In genomic region chr8:105225272-105225593, GRCm38 (mm10) we compare ENCODE assay signal across 8 mouse cellular contexts. TPM values are rescaled to one million over a fixed set of nuclear protein-coding genes. Genes with fewer than 3 reads are reported as not detected.
DNase-seq lines count a peak whose midpoint lies in the region; ATAC-seq and TF ChIP-seq lines count a peak whose summit lies in the region.

No protein-coding gene starts in this region.

- no peak for DNase-seq in heart, postnatal 4 days
- no peak for DNase-seq in MEL (ENCODE audit: low read depth, low spot score)
- DNase-seq in midbrain, embryonic 10.5 days (ENCODE audit: low spot score), result no peak
- no peak for DNase-seq in cerebellum, postnatal 4 days (ENCODE audit: low spot score in 2 of 2)
- DNase-seq in layer of hippocampus, adult 9-11 months, result no peak
- DNase-seq in thymus, postnatal 4 days, result no peak

- under 1% methylated on average over 27 of the region's 27 CpGs for WGBS in heart, embryonic 15.5 days
- under 1% methylated on average over 26 of the region's 27 CpGs for WGBS in hindbrain, embryonic 12.5 days
- under 1% methylated on average over 27 of the region's 27 CpGs for WGBS in midbrain, embryonic 10.5 days

- peak overlapping the region; percentile 99 for H3K9ac ChIP-seq in heart, embryonic 15.5 days
- peak overlapping the region; percentile 86 for H3K9ac ChIP-seq in MEL (ENCODE audit: control insufficient read depth, low read depth, low read length, poor library complexity, severe bottlenecking)
- H3K9ac ChIP-seq in hindbrain, embryonic 12.5 days, result peak overlapping the region; percentile 89

- no peak for TF ChIP-seq CTCF in MEL (IDR thresholded peaks at IDR 0.05 in 2 of 3, conservative IDR thresholded peaks at IDR 0.05 in 1 of 3; ENCODE audit: control insufficient read depth in 1 of 3, insufficient read depth in 1 of 3, low read depth in 2 of 3, low read length in 3 of 3, poor library complexity in 1 of 3, severe bottlenecking in 1 of 3)

- no peak for TF ChIP-seq RAD21 in MEL (IDR thresholded peaks at IDR 0.05; ENCODE audit: low read depth, low read length)

- no peak for TF ChIP-seq POLR2A in MEL (IDR thresholded peaks at IDR 0.05; ENCODE audit: control insufficient read depth in 1 of 2, insufficient read depth in 1 of 2, low read depth in 1 of 2, low read length in 2 of 2, poor library complexity in 1 of 2)

- H3K4me2 ChIP-seq in heart, embryonic 15.5 days, result peak overlapping the region; percentile 69
- peak overlapping the region; percentile 74 for H3K4me2 ChIP-seq in hindbrain, embryonic 12.5 days (replicated peaks)

- peaks cover 21% of the 10 kb centered on the region for H3K79me2 ChIP-seq in MEL (ENCODE audit: control insufficient read depth, insufficient read depth, low read length, poor library complexity)

- peak overlapping the region; percentile 89 for H3K27ac ChIP-seq in heart, embryonic 15.5 days
- H3K27ac ChIP-seq in MEL (ENCODE audit: control insufficient read depth, low read depth, low read length), result peak overlapping the region; percentile 20
- H3K27ac ChIP-seq in hindbrain, embryonic 12.5 days, result peak overlapping the region; percentile 64
- H3K27ac ChIP-seq in midbrain, embryonic 10.5 days (replicated peaks), result peak overlapping the region; percentile 81

- no peaks in the 10 kb centered on the region for H3K9me3 ChIP-seq in heart, embryonic 15.5 days (replicated peaks)
- no peaks in the 10 kb centered on the region for H3K9me3 ChIP-seq in MEL (replicated peaks; ENCODE audit: insufficient read depth, low read length)
- no peaks in the 10 kb centered on the region for H3K9me3 ChIP-seq in hindbrain, embryonic 12.5 days (replicated peaks)
- H3K9me3 ChIP-seq in midbrain, embryonic 10.5 days (replicated peaks), result no peaks in the 10 kb centered on the region

- H3K4me3 ChIP-seq in heart, embryonic 15.5 days, result peak overlapping the region; percentile 99
- H3K4me3 ChIP-seq in MEL (ENCODE audit: control insufficient read depth in 1 of 2, insufficient read depth in 1 of 2, low read depth in 2 of 2, low read length in 2 of 2), result peak overlapping the region; percentile 68 to 81
- peak overlapping the region; percentile 90 for H3K4me3 ChIP-seq in hindbrain, embryonic 12.5 days
- H3K4me3 ChIP-seq in midbrain, embryonic 10.5 days, result peak overlapping the region; percentile 88

- H3K4me1 ChIP-seq in heart, embryonic 15.5 days (replicated peaks), result peaks cover 17% of the 10 kb centered on the region
- H3K4me1 ChIP-seq in MEL (ENCODE audit: control insufficient read depth in 1 of 2, insufficient read depth in 2 of 2, low read length in 2 of 2), result peaks cover 5 to 6% of the 10 kb centered on the region in 2 experiments; a peak in 3 of 4 replicates
- H3K4me1 ChIP-seq in hindbrain, embryonic 12.5 days, result peaks cover 17% of the 10 kb centered on the region
- peaks cover 21% of the 10 kb centered on the region for H3K4me1 ChIP-seq in midbrain, embryonic 10.5 days

- H3K36me3 ChIP-seq in heart, embryonic 15.5 days, result no peaks in the 10 kb centered on the region
- H3K36me3 ChIP-seq in MEL (ENCODE audit: control insufficient read depth in 1 of 2, insufficient read depth in 2 of 2, low read length in 2 of 2), result peaks cover 0 to 9% of the 10 kb centered on the region in 2 experiments; a peak in 2 of 4 replicates
- no peaks in the 10 kb centered on the region for H3K36me3 ChIP-seq in hindbrain, embryonic 12.5 days
- H3K36me3 ChIP-seq in midbrain, embryonic 10.5 days, result no peaks in the 10 kb centered on the region

- no peaks in the 10 kb centered on the region for H3K27me3 ChIP-seq in heart, embryonic 15.5 days
- H3K27me3 ChIP-seq in MEL (ENCODE audit: control insufficient read depth in 1 of 2, insufficient read depth in 2 of 2, low read length in 2 of 2), result no peaks in the 10 kb centered on the region
- no peaks in the 10 kb centered on the region for H3K27me3 ChIP-seq in hindbrain, embryonic 12.5 days
- H3K27me3 ChIP-seq in midbrain, embryonic 10.5 days (ENCODE audit: low read depth, poor library complexity, severe bottlenecking), result no peaks in the 10 kb centered on the region

- ATAC-seq in heart, embryonic 15.5 days (replicated peaks; ENCODE audit: insufficient number of reproducible peaks, insufficient read depth, low FRiP score, low read depth), result no peak
- ATAC-seq in hindbrain, embryonic 12.5 days (ENCODE audit: low FRiP score), result no peak

- no peak for TF ChIP-seq EP300 in MEL (IDR thresholded peaks at IDR 0.05; ENCODE audit: low read depth in 1 of 2, low read length in 2 of 2)

TF ChIP-seq in MEL, 35 proteins besides CTCF, POLR2A, EP300 and RAD21:
- no peak for TF ChIP-seq TCF12 (IDR thresholded peaks at IDR 0.05; ENCODE audit: low read depth, low read length)
- TF ChIP-seq MXI1 (IDR thresholded peaks at IDR 0.05; ENCODE audit: low read depth, low read length), result no peak
- no peak for TF ChIP-seq TAL1 (IDR thresholded peaks at IDR 0.05; ENCODE audit: low read length)
- peak; percentile 26; the same call in 1 of the 2 replicates for TF ChIP-seq MAZ (IDR thresholded peaks at IDR 0.05; ENCODE audit: low read depth, low read length)
- TF ChIP-seq HCFC1 (IDR thresholded peaks at IDR 0.05; ENCODE audit: low read depth, low read length), result no peak
- TF ChIP-seq SIN3A (IDR thresholded peaks at IDR 0.05; ENCODE audit: low read length), result peak; percentile 8; the same call in 1 of the 2 replicates
TF ChIP-seq in MEL: peak in this region for 2.

RNA-seq across cellular contexts. Expression of gene D230025D16Rik, which starts 0.3 kb away (rescaled TPM):
- 17.7 and 19.6 TPM in 2 replicates for polyA plus RNA-seq in heart, embryonic 15.5 days (2015; fragmentation: Nextera tagmentation; extraction: Ambion mirVana)
- total RNA-seq in heart, postnatal 4 days (2021), result 10 to 100 TPM; 14.3 to 16.7 TPM
- total RNA-seq in MEL (2012; rRNA removed), result 16.0 and 18.3 TPM in 2 replicates
- polyA plus RNA-seq in MEL (2012; ENCODE audit: insufficient read depth in 1 of 2, insufficient read length in 2 of 2, low read depth in 1 of 2, low replicate concordance in 2 of 2, missing spikeins in 1 of 2), result 10 to 100 TPM in 1 of 2 experiments, not detected in 1; 22.4 TPM
- polyA plus RNA-seq in hindbrain, embryonic 12.5 days (2016; fragmentation: Nextera tagmentation; extraction: Ambion mirVana), result 28.5 and 28.9 TPM in 2 replicates
- polyA plus RNA-seq in midbrain, embryonic 10.5 days (2016; fragmentation: Nextera tagmentation; extraction: Ambion mirVana), result 27.1 and 28.5 TPM in 2 replicates

RNA-seq across cellular contexts. Expression of gene B3gnt9, which starts 29.7 kb away (rescaled TPM):
- polyA plus RNA-seq in heart, embryonic 15.5 days (2015; fragmentation: Nextera tagmentation; extraction: Ambion mirVana), result 13.6 and 17.6 TPM in 2 replicates
- total RNA-seq in heart, postnatal 4 days (2021), result 1 to 10 TPM; 9.0 TPM
- total RNA-seq in MEL (2012; rRNA removed), result 2.7 and 2.8 TPM in 2 replicates
- 1 to 10 TPM in 1 of 2 experiments, not detected in 1; 4.7 TPM for polyA plus RNA-seq in MEL (2012; ENCODE audit: insufficient read depth in 1 of 2, insufficient read length in 2 of 2, low read depth in 1 of 2, low replicate concordance in 2 of 2, missing spikeins in 1 of 2)
- polyA plus RNA-seq in hindbrain, embryonic 12.5 days (2016; fragmentation: Nextera tagmentation; extraction: Ambion mirVana), result 7.5 and 9.5 TPM in 2 replicates
- polyA plus RNA-seq in midbrain, embryonic 10.5 days (2016; fragmentation: Nextera tagmentation; extraction: Ambion mirVana), result 2.4 and 4.2 TPM in 2 replicates

RNA-seq across cellular contexts. Expression of gene Tradd, which starts 39.2 kb away (rescaled TPM):
- polyA plus RNA-seq in heart, embryonic 15.5 days (2015; fragmentation: Nextera tagmentation; extraction: Ambion mirVana), result 17.9 and 24.0 TPM in 2 replicates
- total RNA-seq in heart, postnatal 4 days (2021), result 10 to 100 TPM in 1 of 2 experiments, 1 to 10 TPM in 1; 9.4 to 10.1 TPM
- 29.0 and 31.0 TPM in 2 replicates for total RNA-seq in MEL (2012; rRNA removed)
- polyA plus RNA-seq in MEL (2012; ENCODE audit: insufficient read depth in 1 of 2, insufficient read length in 2 of 2, low read depth in 1 of 2, low replicate concordance in 2 of 2, missing spikeins in 1 of 2), result 10 to 100 TPM in 1 of 2 experiments, not detected in 1; 33.5 TPM
- 17.2 and 17.5 TPM in 2 replicates for polyA plus RNA-seq in hindbrain, embryonic 12.5 days (2016; fragmentation: Nextera tagmentation; extraction: Ambion mirVana)
- 13.6 and 14.6 TPM in 2 replicates for polyA plus RNA-seq in midbrain, embryonic 10.5 days (2016; fragmentation: Nextera tagmentation; extraction: Ambion mirVana)

RNA-seq across cellular contexts. Expression of gene Fbxl8, which starts 39.2 kb away (rescaled TPM):
- polyA plus RNA-seq in heart, embryonic 15.5 days (2015; fragmentation: Nextera tagmentation; extraction: Ambion mirVana), result 3.1 and 4.5 TPM in 2 replicates
- total RNA-seq in heart, postnatal 4 days (2021), result 1 to 10 TPM; 3.7 TPM
- 4.1 and 4.8 TPM in 2 replicates for total RNA-seq in MEL (2012; rRNA removed)
- polyA plus RNA-seq in MEL (2012; ENCODE audit: insufficient read depth in 1 of 2, insufficient read length in 2 of 2, low read depth in 1 of 2, low replicate concordance in 2 of 2, missing spikeins in 1 of 2), result 1 to 10 TPM in 1 of 2 experiments, not detected in 1; 7.2 TPM
- 0.97 and 1.4 TPM in 2 replicates for polyA plus RNA-seq in hindbrain, embryonic 12.5 days (2016; fragmentation: Nextera tagmentation; extraction: Ambion mirVana)
- polyA plus RNA-seq in midbrain, embryonic 10.5 days (2016; fragmentation: Nextera tagmentation; extraction: Ambion mirVana), result 0.64 and 0.72 TPM in 2 replicates

RNA-seq across cellular contexts. Expression of gene Hsf4, which starts 44.4 kb away (rescaled TPM):
- polyA plus RNA-seq in heart, embryonic 15.5 days (2015; fragmentation: Nextera tagmentation; extraction: Ambion mirVana), result 0.13 and 0.30 TPM in 2 replicates
- 1 to 10 TPM in 1 of 2 experiments, under 1 TPM in 1; 0.81 to 1.5 TPM for total RNA-seq in heart, postnatal 4 days (2021)
- 1.4 and 1.7 TPM in 2 replicates for total RNA-seq in MEL (2012; rRNA removed)
- polyA plus RNA-seq in MEL (2012; ENCODE audit: insufficient read depth in 1 of 2, insufficient read length in 2 of 2, low read depth in 1 of 2, low replicate concordance in 2 of 2, missing spikeins in 1 of 2), result 1 to 10 TPM in 1 of 2 experiments, not detected in 1; 7.1 TPM
- 0.23 TPM in 1 of 2 replicates, not detected in the other for polyA plus RNA-seq in hindbrain, embryonic 12.5 days (2016; fragmentation: Nextera tagmentation; extraction: Ambion mirVana)
- 0.10 TPM in 1 of 2 replicates, not detected in the other for polyA plus RNA-seq in midbrain, embryonic 10.5 days (2016; fragmentation: Nextera tagmentation; extraction: Ambion mirVana)

Comparison
In these comparisons a context has a peak if more than half of its experiments do, and no peak if none do; other contexts are left out.
1. H3K27ac ChIP-seq: peak in every context shown above with its lines; median percentile 89 in heart, embryonic 15.5 days; 81 in midbrain, embryonic 10.5 days; 64 in hindbrain, embryonic 12.5 days; 20 in MEL.